Mouse (Mus musculus): ENCODE measurements around the gene Mthfd2l. TPM values are rescaled to one million over a fixed set of nuclear protein-coding genes. Genes with fewer than 3 reads are reported as not detected.

Gene Mthfd2l
- polyA plus RNA-seq, 1 experiment from 2014 or later, result 11.4 TPM

- H3K36me3 ChIP-seq, result no peaks in the 10 kb centered on the region
- no peaks in the 10 kb centered on the region for H3K27me3 ChIP-seq (replicated peaks)
- H3K9ac ChIP-seq, result no peak overlapping the region
- no peak overlapping the region for H3K27ac ChIP-seq
- no peak overlapping the region for H3K4me2 ChIP-seq
- ATAC-seq, result no peak
- H3K4me3 ChIP-seq, result no peak overlapping the region
- H3K9me3 ChIP-seq (replicated peaks), result no peaks in the 10 kb centered on the region
- WGBS (ENCODE audit: insufficient replicate concordance), result 62% methylated on average over 8 of the region's 8 CpGs
- H3K4me1 ChIP-seq, result peaks cover 6% of the 10 kb centered on the region; the same call in 1 of the 2 replicates
Measured at GRCm38 (mm10) chr5:90952731-90953481, 22.0 kb downstream of the Mthfd2l start.

GRCm38 (mm10) chr5:90964316-90964715 is 33.4 kb downstream of the Mthfd2l start:
- 54% methylated on average over 4 of the region's 4 CpGs for WGBS (ENCODE audit: insufficient replicate concordance)
- no peaks in the 10 kb centered on the region for H3K36me3 ChIP-seq
- peak; percentile 61; the same call in 1 of the 2 replicates for ATAC-seq
- no peaks in the 10 kb centered on the region for H3K4me1 ChIP-seq
- no peak overlapping the region for H3K4me2 ChIP-seq
- no peak overlapping the region for H3K27ac ChIP-seq
- no peak overlapping the region for H3K9ac ChIP-seq
- no peaks in the 10 kb centered on the region for H3K27me3 ChIP-seq (replicated peaks)
- H3K4me3 ChIP-seq, result no peak overlapping the region
- no peaks in the 10 kb centered on the region for H3K9me3 ChIP-seq (replicated peaks)

- Histone ChIP-seq H3K27ac (no peak overlapping the region), H3K9me3 (replicated peaks) (no peaks in the 10 kb centered on the region), H3K4me2 (no peak overlapping the region), H3K36me3 (no peaks in the 10 kb centered on the region), H3K9ac (no peak overlapping the region), H3K4me1 (no peaks in the 10 kb centered on the region), H3K27me3 (replicated peaks) (no peaks in the 10 kb centered on the region), H3K4me3 (no peak overlapping the region)
- 62% methylated on average over 4 of the region's 4 CpGs for WGBS (ENCODE audit: insufficient replicate concordance)
- ATAC-seq, result no peak
Measured at GRCm38 (mm10) chr5:90964764-90965163, 33.8 kb downstream of the Mthfd2l start.

- Histone ChIP-seq H3K36me3 (no peaks in the 10 kb centered on the region), H3K4me2 (no peak overlapping the region), H3K27me3 (replicated peaks) (no peaks in the 10 kb centered on the region), H3K4me1 (no peaks in the 10 kb centered on the region), H3K9me3 (replicated peaks) (no peaks in the 10 kb centered on the region), H3K9ac (no peak overlapping the region), H3K4me3 (no peak overlapping the region), H3K27ac (no peak overlapping the region)
- ATAC-seq, result 0 out of 2 replicates have a peak, but pooled peaks have one; percentile 13
- WGBS (ENCODE audit: insufficient replicate concordance), result 52% methylated on average over 4 of the region's 4 CpGs
Measured at GRCm38 (mm10) chr5:90965386-90965785, 34.5 kb downstream of the Mthfd2l start.

DNA sequence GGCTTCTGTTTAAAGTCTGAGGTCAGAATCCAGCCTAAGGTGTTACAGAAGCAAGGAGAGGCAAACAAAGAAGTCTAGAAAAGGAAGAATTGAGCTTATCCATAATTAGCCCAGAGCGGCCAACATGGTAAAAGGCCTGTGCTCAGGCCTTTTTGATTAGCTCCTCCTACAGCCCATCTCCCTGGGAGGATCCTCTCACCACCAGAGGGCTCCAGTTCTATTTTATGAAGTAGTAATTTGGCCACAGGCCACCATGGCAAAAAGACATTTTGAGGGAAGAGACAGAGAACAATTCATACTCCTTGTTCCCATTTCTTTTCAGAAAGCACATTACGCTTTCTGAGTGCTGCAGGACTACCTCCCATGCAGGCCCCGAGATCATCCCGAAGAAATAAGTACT is 46.3 kb downstream of the Mthfd2l start:
- Histone ChIP-seq H3K27ac (no peak overlapping the region), H3K4me3 (no peak overlapping the region), H3K9ac (no peak overlapping the region), H3K36me3 (no peaks in the 10 kb centered on the region), H3K9me3 (replicated peaks) (no peaks in the 10 kb centered on the region), H3K27me3 (replicated peaks) (no peaks in the 10 kb centered on the region), H3K4me2 (no peak overlapping the region), H3K4me1 (no peaks in the 10 kb centered on the region)
- no peak for ATAC-seq
- WGBS (ENCODE audit: insufficient replicate concordance), result 80% methylated on average over 4 of the region's 4 CpGs

- WGBS (ENCODE audit: insufficient replicate concordance), result 73% methylated on average over 7 of the region's 7 CpGs
- no peak overlapping the region for H3K9ac ChIP-seq
- no peak for ATAC-seq
Measured at GRCm38 (mm10) chr5:90980297-90980696, 49.4 kb downstream of the Mthfd2l start.

DNA sequence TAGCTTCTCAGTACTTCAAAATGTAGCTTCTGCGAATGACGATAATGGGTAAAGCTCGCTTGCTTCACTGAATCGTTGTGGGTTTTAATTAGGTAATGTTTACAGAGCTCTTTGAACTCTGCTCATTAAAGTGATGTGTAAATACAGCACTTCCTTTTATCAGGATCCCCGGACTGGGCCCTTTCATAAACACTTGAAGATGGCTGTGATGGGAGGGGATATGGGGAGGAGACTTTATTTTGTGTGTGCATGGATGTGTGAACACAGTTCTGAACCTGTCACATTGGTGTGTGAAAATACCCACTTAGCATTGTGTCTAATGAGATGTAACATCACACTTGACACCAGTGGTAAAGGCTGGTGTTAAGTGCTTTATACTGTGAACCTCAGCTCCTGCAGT is 56.7 kb downstream of the Mthfd2l start:
- no peak overlapping the region for H3K4me3 ChIP-seq
- 68% methylated on average over 5 of the region's 5 CpGs for WGBS (ENCODE audit: insufficient replicate concordance)
- H3K27me3 ChIP-seq (replicated peaks), result no peaks in the 10 kb centered on the region
- no peak overlapping the region for H3K9ac ChIP-seq
- no peak for ATAC-seq
- H3K36me3 ChIP-seq, result no peaks in the 10 kb centered on the region
- H3K4me1 ChIP-seq, result no peaks in the 10 kb centered on the region
- no peak overlapping the region for H3K4me2 ChIP-seq
- no peaks in the 10 kb centered on the region for H3K9me3 ChIP-seq (replicated peaks)
- H3K27ac ChIP-seq, result no peak overlapping the region

More at GRCm38 (mm10) chr5:90980297-90980696, 49.4 kb downstream of the Mthfd2l start:
- no peaks in the 10 kb centered on the region for H3K36me3 ChIP-seq
- no peak overlapping the region for H3K27ac ChIP-seq
- no peak overlapping the region for H3K4me2 ChIP-seq
- no peaks in the 10 kb centered on the region for H3K27me3 ChIP-seq (replicated peaks)
- no peaks in the 10 kb centered on the region for H3K4me1 ChIP-seq
- H3K4me3 ChIP-seq, result no peak overlapping the region
- no peaks in the 10 kb centered on the region for H3K9me3 ChIP-seq (replicated peaks)

GRCm38 (mm10) chr5:90988149-90988548 is 57.2 kb downstream of the Mthfd2l start:
- 55% methylated on average over 3 of the region's 3 CpGs for WGBS (ENCODE audit: insufficient replicate concordance)
- no peaks in the 10 kb centered on the region for H3K9me3 ChIP-seq (replicated peaks)

DNA sequence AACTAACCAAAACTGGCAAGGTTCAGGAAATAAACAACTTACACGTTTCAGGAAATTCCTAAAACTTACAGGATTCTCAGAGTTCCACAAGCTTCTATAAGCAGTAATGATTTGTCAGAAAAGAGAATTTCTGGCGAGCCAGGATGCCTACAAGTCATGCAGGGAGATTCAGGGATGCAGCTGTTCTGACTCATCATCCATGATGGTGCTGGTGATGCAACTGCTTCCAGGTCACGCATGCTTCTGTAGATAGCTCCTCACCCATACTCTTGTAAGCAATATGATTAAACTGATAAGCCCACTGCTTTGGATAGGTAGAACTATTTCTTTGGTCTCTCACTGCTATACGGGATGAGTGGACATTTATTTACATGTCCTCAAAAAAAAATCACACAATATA is 57.7 kb downstream of the Mthfd2l start:
- Histone ChIP-seq H3K27me3 (replicated peaks) (no peaks in the 10 kb centered on the region), H3K9me3 (replicated peaks) (no peaks in the 10 kb centered on the region), H3K27ac (no peak overlapping the region), H3K4me3 (no peak overlapping the region), H3K36me3 (no peaks in the 10 kb centered on the region), H3K9ac (no peak overlapping the region), H3K4me2 (no peak overlapping the region), H3K4me1 (no peaks in the 10 kb centered on the region)
- ATAC-seq, result no peak
- WGBS (ENCODE audit: insufficient replicate concordance), result 67% methylated on average over 4 of the region's 4 CpGs

More at GRCm38 (mm10) chr5:90988149-90988548, 57.2 kb downstream of the Mthfd2l start:
- Histone ChIP-seq H3K4me2 (no peak overlapping the region), H3K4me1 (no peaks in the 10 kb centered on the region), H3K36me3 (no peaks in the 10 kb centered on the region), H3K27ac (no peak overlapping the region), H3K9ac (no peak overlapping the region), H3K27me3 (replicated peaks) (no peaks in the 10 kb centered on the region), H3K4me3 (no peak overlapping the region)
- ATAC-seq, result no peak

DNA sequence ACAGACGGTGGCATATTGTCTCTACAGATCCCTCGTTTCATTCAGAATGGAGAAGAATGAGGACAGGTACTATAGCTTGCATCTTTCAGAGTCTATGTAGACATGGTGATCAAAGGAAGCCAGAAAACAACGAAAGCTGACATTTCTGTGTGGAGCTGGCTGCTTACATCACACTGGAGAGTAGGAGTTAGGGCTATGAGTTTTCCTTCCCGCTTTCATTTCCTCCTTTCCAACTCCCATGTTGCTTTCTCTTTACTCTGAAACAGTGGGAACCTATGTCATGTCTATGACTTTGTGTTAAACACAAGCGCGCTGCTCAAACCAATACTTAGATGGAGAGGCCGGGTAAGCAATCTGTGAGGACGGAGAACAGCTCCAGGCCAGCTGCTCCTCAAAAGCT is 69.0 kb downstream of the Mthfd2l start:
- WGBS (ENCODE audit: insufficient replicate concordance), result 70% methylated on average over 8 of the region's 8 CpGs
- Histone ChIP-seq H3K9ac (no peak overlapping the region), H3K36me3 (no peaks in the 10 kb centered on the region), H3K9me3 (replicated peaks) (no peaks in the 10 kb centered on the region), H3K4me2 (no peak overlapping the region), H3K27me3 (replicated peaks) (no peaks in the 10 kb centered on the region), H3K4me3 (no peak overlapping the region), H3K4me1 (no peaks in the 10 kb centered on the region), H3K27ac (no peak overlapping the region)
- no peak for ATAC-seq

- Histone ChIP-seq H3K4me2 (no peak overlapping the region), H3K36me3 (no peaks in the 10 kb centered on the region), H3K4me3 (no peak overlapping the region), H3K9me3 (replicated peaks) (no peaks in the 10 kb centered on the region), H3K9ac (no peak overlapping the region), H3K27me3 (replicated peaks) (no peaks in the 10 kb centered on the region), H3K4me1 (no peaks in the 10 kb centered on the region), H3K27ac (no peak overlapping the region)
- 70% methylated on average over 10 of the region's 10 CpGs for WGBS (ENCODE audit: insufficient replicate concordance)
- no peak for ATAC-seq
Measured at GRCm38 (mm10) chr5:91015216-91015615, 84.3 kb downstream of the Mthfd2l start.

GRCm38 (mm10) chr5:91023114-91023513 is 92.2 kb downstream of the Mthfd2l start:
- Histone ChIP-seq H3K9ac (no peak overlapping the region), H3K27me3 (replicated peaks) (no peaks in the 10 kb centered on the region), H3K4me1 (no peaks in the 10 kb centered on the region), H3K4me2 (no peak overlapping the region), H3K4me3 (no peak overlapping the region), H3K27ac (no peak overlapping the region), H3K36me3 (no peaks in the 10 kb centered on the region), H3K9me3 (replicated peaks) (no peaks in the 10 kb centered on the region)
- WGBS (ENCODE audit: insufficient replicate concordance), result 39% methylated on average over 8 of the region's 8 CpGs
- no peak for ATAC-seq

GRCm38 (mm10) chr5:91027164-91027563 is 96.2 kb downstream of the Mthfd2l start, which contains the start of gene Epgn:
Gene Epgn, plus strand, starts transcription at chr5:91027464.
- no peak for ATAC-seq
- Histone ChIP-seq H3K27me3 (replicated peaks) (no peaks in the 10 kb centered on the region), H3K36me3 (no peaks in the 10 kb centered on the region), H3K27ac (no peak within 1 kb of the TSS), H3K9ac (no peak within 1 kb of the TSS), H3K4me1 (no peaks in the 10 kb centered on the region), H3K4me3 (no peak within 1 kb of the TSS), H3K9me3 (replicated peaks) (no peaks in the 10 kb centered on the region), H3K4me2 (no peak within 1 kb of the TSS)
- WGBS (ENCODE audit: insufficient replicate concordance), result 73% methylated on average over 6 of the region's 6 CpGs
